Mouse (Mus musculus) C2C12 (cell line): ENCODE results near the gene Noto. TPM values are rescaled to one million over a fixed set of nuclear protein-coding genes. Genes with fewer than 3 reads are reported as not detected.

Experiments
- H3K27me3 ChIP-seq: one replicate; pipeline ENCODE4 v1.6.1; 2011; ENCODE audit not compliant: control insufficient read depth, insufficient read depth, insufficient read length
- H3K36me3 ChIP-seq: one replicate; pipeline ENCODE4 v1.6.1; 2011; ENCODE audit not compliant: control insufficient read depth, insufficient read depth
- H3K4me3 ChIP-seq: one replicate; pipeline ENCODE4 v1.5.1; 2011; ENCODE audit warnings: mild to moderate bottlenecking, control low read depth; ENCODE audit not compliant: poor library complexity, insufficient read depth, severe bottlenecking
- H3K79me2 ChIP-seq: one replicate; pipeline ENCODE4 v1.6.1; 2011; ENCODE audit not compliant: control insufficient read depth, insufficient read depth
- H3K79me3 ChIP-seq: one replicate; pipeline ENCODE4 v1.6.1; 2011; ENCODE audit warnings: low read depth, control low read depth
- H3ac ChIP-seq: one replicate; pipeline ENCODE3; 2011; ENCODE audit warnings: low read depth; ENCODE audit not compliant: control insufficient read depth, insufficient read length
- CEBPB ChIP-seq: IDR thresholded peaks from one replicate; pipeline ENCODE4 v1.6.1; 2011; ENCODE audit warnings: low read depth, mild to moderate bottlenecking, control low read depth, moderate library complexity
- CTCF ChIP-seq: IDR thresholded peaks from one replicate; pipeline ENCODE4 v1.5.1; 2011; ENCODE audit not compliant: control insufficient read depth, insufficient read depth, insufficient read length
- FOSL1 ChIP-seq: IDR thresholded peaks from one replicate; pipeline ENCODE4 v1.8.0; 2011; ENCODE audit warnings: mild to moderate bottlenecking, low read length; ENCODE audit not compliant: poor library complexity, insufficient read depth, severe bottlenecking
- MAX ChIP-seq: IDR thresholded peaks from one replicate; pipeline ENCODE4 v1.6.1; 2011; ENCODE audit warnings: mild to moderate bottlenecking, control low read depth
- MYOD1 ChIP-seq: IDR thresholded peaks from one replicate; pipeline ENCODE4 v1.6.1; 2011; ENCODE audit warnings: low read depth; ENCODE audit not compliant: control insufficient read depth, insufficient read length
- MYOG ChIP-seq: IDR thresholded peaks from one replicate; pipeline ENCODE4 v1.6.1; 2011; ENCODE audit not compliant: control insufficient read depth, insufficient read length; ENCODE audit errors: extremely low read depth
- USF1 ChIP-seq: IDR thresholded peaks from one replicate; pipeline ENCODE4 v1.6.1; 2011; ENCODE audit warnings: low read depth, mild to moderate bottlenecking, control low read depth, moderate library complexity
- polyA plus RNA-seq: library from polyadenylated mRNA; unstranded; fragments of >200 nt; fragmentation: generic; extraction: Trizol; gene quantifications from one replicate; pipeline ENCODE4 v1.2.1, GENCODE M21; 2012; ENCODE audit warnings: missing spikeins

The Noto gene
- polyA plus RNA-seq, 1 experiment: not detected

GRCm38 (mm10) chr6:85475581-85475980 lies 51.9 kb downstream of the Noto start:
- TF ChIP-seq FOSL1 (no peak), MYOG (no peak), CEBPB (no peak), USF1 (no peak), MAX (no peak), CTCF (no peak), MYOD1 (no peak)
- Histone ChIP-seq H3K27me3 (peaks cover 23% of the 10 kb centered on the region), H3K79me3 (no peaks in the 10 kb centered on the region)

DNA sequence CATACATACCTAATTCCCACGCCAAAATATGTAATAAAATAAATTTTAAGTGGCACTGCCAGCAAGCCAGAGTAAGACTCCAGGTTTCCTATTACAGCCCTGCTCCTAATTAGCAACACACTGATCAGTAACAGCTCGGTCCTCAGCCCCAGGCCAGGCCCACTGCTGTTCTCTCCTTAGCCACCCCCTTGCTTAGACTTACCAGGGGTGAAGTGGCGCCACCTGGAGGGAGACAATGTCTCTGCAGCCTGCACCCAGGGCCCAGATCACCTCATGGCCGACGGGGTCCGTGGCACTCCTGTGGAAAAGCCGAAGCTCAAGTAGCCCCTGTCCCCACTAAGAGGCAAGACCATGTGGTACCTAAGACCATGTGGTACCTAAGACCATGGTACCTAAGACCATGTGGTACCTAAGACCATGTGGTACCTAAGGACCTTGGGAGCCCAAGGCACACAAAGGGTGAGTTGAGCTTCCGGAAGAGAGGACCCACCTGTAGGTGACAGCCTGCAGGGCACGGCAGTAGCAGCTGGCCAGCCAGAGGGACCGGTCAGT lies 53.8 kb downstream of the Noto start:
- H3K4me3 ChIP-seq: no peak overlapping the region
- TF ChIP-seq CTCF (no peak), FOSL1 (no peak), USF1 (no peak), MAX (no peak), MYOG (no peak), MYOD1 (no peak), CEBPB (no peak)
- H3K27me3 ChIP-seq: peaks cover 41% of the 10 kb centered on the region
- H3K79me3 ChIP-seq: no peaks in the 10 kb centered on the region
- H3K79me2 ChIP-seq: no peaks in the 10 kb centered on the region
- H3ac ChIP-seq: no peak overlapping the region
- no peaks in the 10 kb centered on the region for H3K36me3 ChIP-seq

More at GRCm38 (mm10) chr6:85475581-85475980, 51.9 kb downstream of the Noto start:
- no peaks in the 10 kb centered on the region for H3K79me2 ChIP-seq
- H3K36me3 ChIP-seq: no peaks in the 10 kb centered on the region
- H3ac ChIP-seq: no peak overlapping the region
- H3K4me3 ChIP-seq: no peak overlapping the region

DNA sequence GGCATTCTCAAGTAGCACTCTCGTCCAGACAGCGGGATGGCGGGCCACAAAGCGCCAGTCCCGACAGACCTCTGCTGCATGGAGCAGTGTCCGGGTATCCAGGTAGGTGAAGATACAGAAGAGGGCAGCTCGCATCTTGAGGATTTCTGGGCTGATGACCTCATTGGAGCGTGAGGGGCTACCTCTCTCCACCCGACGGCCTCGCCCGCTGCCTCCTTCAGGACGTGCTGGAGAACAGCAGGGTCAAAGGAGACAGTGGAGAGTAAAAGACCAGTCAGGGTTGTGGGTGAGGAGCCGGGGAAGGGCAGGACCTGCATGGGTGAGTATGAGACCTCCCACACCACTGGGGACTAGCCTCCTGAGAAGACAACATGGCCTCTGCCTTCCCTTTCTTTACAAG lies 54.7 kb downstream of the Noto start:
- Histone ChIP-seq H3K27me3 (peaks cover 41% of the 10 kb centered on the region), H3K79me2 (no peaks in the 10 kb centered on the region)
- no peak for TF ChIP-seq MYOD1
- no peak for TF ChIP-seq CTCF
- TF ChIP-seq USF1: no peak

More for the DNA sequence above, 54.7 kb downstream of the Noto start:
- no peak overlapping the region for H3ac ChIP-seq
- no peaks in the 10 kb centered on the region for H3K36me3 ChIP-seq
- H3K79me3 ChIP-seq: no peaks in the 10 kb centered on the region
- H3K4me3 ChIP-seq: no peak overlapping the region

Other genes with a start within 250 kb of the Noto start
- not detected for gene Emx1, start 236.4 kb upstream of the Noto start, polyA plus RNA-seq
- 2.2 TPM for gene Sfxn5, start 90.5 kb upstream of the Noto start, polyA plus RNA-seq
- gene Rab11fip5, start 49.3 kb upstream of the Noto start, polyA plus RNA-seq: 6.6 TPM
- gene Smyd5, start 8.1 kb downstream of the Noto start, polyA plus RNA-seq: 67.0 TPM
- 531 TPM for gene Cct7, start 27.6 kb downstream of the Noto start, polyA plus RNA-seq
- 35.6 TPM for gene Pradc1, start 28.1 kb downstream of the Noto start, polyA plus RNA-seq
- gene Fbxo41, start 79.1 kb downstream of the Noto start, polyA plus RNA-seq: 0.02 TPM
- not detected for gene Egr4, start 89.7 kb downstream of the Noto start, polyA plus RNA-seq
- gene Alms1, start 163.6 kb downstream of the Noto start, polyA plus RNA-seq: 1.4 TPM